Mouse (Mus musculus) limb, embryonic 11.5 days (tissue): ENCODE results near the gene Adarb1. TPM values are rescaled to one million over a fixed set of nuclear protein-coding genes. Genes with fewer than 3 reads are reported as not detected.

Source experiments
- ATAC-seq: fragments of 200-750 bp; cut with Nextera tagmentation; 2 replicates; pipeline ENCODE4 v1.8.0; 2017; ENCODE audit warnings: low read depth; ENCODE audit not compliant: insufficient number of reproducible peaks, low FRiP score, low TSS enrichment
- DNase-seq: peaks from one replicate; pipeline ENCODE4 v3.0.0-alpha.2; 2015; ENCODE audit warnings: low spot score
- H3K27ac ChIP-seq: fragments of 300-500 bp; sonication (generic); replicated peaks from 2 replicates; pipeline ENCODE4 v1.5.1; 2014; ENCODE audit warnings: low read depth, mild to moderate bottlenecking, low read length
- H3K27me3 ChIP-seq: fragments of 300-500 bp; sonication (generic); 2 replicates; pipeline ENCODE4 v1.6.1; 2014; ENCODE audit warnings: mild to moderate bottlenecking, low read length, mixed read lengths; ENCODE audit not compliant: control insufficient read depth, insufficient read depth
- H3K36me3 ChIP-seq: fragments of 300-500 bp; sonication (generic); 2 replicates; pipeline ENCODE4 v1.6.1; 2014; ENCODE audit warnings: mild to moderate bottlenecking, low read length, moderate library complexity, mixed read lengths; ENCODE audit not compliant: control insufficient read depth, insufficient read depth
- H3K4me1 ChIP-seq: fragments of 300-500 bp; sonication (generic); 2 replicates; pipeline ENCODE4 v1.6.1; 2014; ENCODE audit warnings: low read length, mixed read lengths; ENCODE audit not compliant: control insufficient read depth, insufficient read depth
- H3K4me2 ChIP-seq: fragments of 300-500 bp; sonication (generic); 2 replicates; pipeline ENCODE4 v1.6.1; 2014; ENCODE audit warnings: low read depth, mild to moderate bottlenecking, moderate library complexity; ENCODE audit not compliant: severe bottlenecking
- H3K4me3 ChIP-seq: fragments of 300-500 bp; sonication (generic); 2 replicates; pipeline ENCODE4 v1.5.1; 2014; ENCODE audit warnings: low read depth, low read length
- H3K9ac ChIP-seq: fragments of 300-500 bp; sonication (generic); 2 replicates; pipeline ENCODE4 v1.6.1; 2014; ENCODE audit warnings: mild to moderate bottlenecking, low read length
- H3K9me3 ChIP-seq: fragments of 300-500 bp; sonication (generic); 2 replicates; pipeline ENCODE4 v1.6.1; 2016; ENCODE audit warnings: low read length; ENCODE audit not compliant: control insufficient read depth
- WGBS: fragments of 180-500 bp; shearing (Covaris S2); extraction: QIAGEN DNeasy Blood & Tissue Kit; methylation state at CpG from one replicate; pipeline ENCODE4 v1.1.7; 2014; 5-methylcytosine and 5-hydroxymethylcytosine counted together
- polyA plus RNA-seq: library from polyadenylated mRNA; unstranded; fragments of >200 nt; fragmentation: Nextera tagmentation; extraction: Ambion mirVana; gene quantifications from 2 replicates; pipeline ENCODE4 v1.2.1, GENCODE M21; 2014

The Adarb1 gene
- polyA plus RNA-seq, 1 experiment from 2014 or later, result 4.0 TPM

GRCm38 (mm10) chr10:77314711-77315266 lies 103.3 kb downstream of the Adarb1 start:
- no peak overlapping the region for H3K27ac ChIP-seq
- no peaks in the 10 kb centered on the region for H3K36me3 ChIP-seq
- no peak overlapping the region for H3K4me3 ChIP-seq
- DNase-seq (no peak), ATAC-seq (no peak)
- H3K27me3 ChIP-seq, result no peaks in the 10 kb centered on the region
- no peaks in the 10 kb centered on the region for H3K4me1 ChIP-seq
- WGBS, result 90% methylated on average over 9 of the region's 9 CpGs
- no peak overlapping the region for H3K9ac ChIP-seq
- H3K9me3 ChIP-seq, result no peaks in the 10 kb centered on the region
- H3K4me2 ChIP-seq, result no peak overlapping the region

- Histone ChIP-seq H3K36me3 (no peaks in the 10 kb centered on the region), H3K27me3 (no peaks in the 10 kb centered on the region), H3K4me1 (no peaks in the 10 kb centered on the region), H3K4me2 (no peak overlapping the region), H3K9me3 (no peaks in the 10 kb centered on the region), H3K9ac (no peak overlapping the region), H3K4me3 (no peak overlapping the region), H3K27ac (no peak overlapping the region)
- DNase-seq (no peak), ATAC-seq (no peak)
- 87% methylated on average over 10 of the region's 10 CpGs for WGBS
These were observed 109.1 kb downstream of the Adarb1 start for GRCm38 (mm10) chr10:77308978-77309377.

GRCm38 (mm10) chr10:77305766-77306165 lies 112.3 kb downstream of the Adarb1 start:
- Histone ChIP-seq H3K4me3 (no peak overlapping the region), H3K27ac (no peak overlapping the region), H3K9ac (no peak overlapping the region), H3K36me3 (no peaks in the 10 kb centered on the region), H3K9me3 (no peaks in the 10 kb centered on the region), H3K4me1 (no peaks in the 10 kb centered on the region), H3K4me2 (no peak overlapping the region), H3K27me3 (no peaks in the 10 kb centered on the region)
- ATAC-seq, result no peak
- 81% methylated on average over 8 of the region's 8 CpGs for WGBS
- DNase-seq, result no peak

GRCm38 (mm10) chr10:77304840-77305533 lies 113.1 kb downstream of the Adarb1 start:
- H3K4me3 ChIP-seq, result no peak overlapping the region
- no peaks in the 10 kb centered on the region for H3K27me3 ChIP-seq
- no peak overlapping the region for H3K27ac ChIP-seq
- ATAC-seq (no peak), DNase-seq (no peak)
- no peaks in the 10 kb centered on the region for H3K9me3 ChIP-seq
- H3K4me1 ChIP-seq, result no peaks in the 10 kb centered on the region
- no peak overlapping the region for H3K4me2 ChIP-seq
- WGBS, result 67% methylated on average over 4 of the region's 4 CpGs
- H3K9ac ChIP-seq, result no peak overlapping the region
- no peaks in the 10 kb centered on the region for H3K36me3 ChIP-seq

- H3K4me1 ChIP-seq, result no peaks in the 10 kb centered on the region
- H3K36me3 ChIP-seq, result no peaks in the 10 kb centered on the region
- H3K27me3 ChIP-seq, result no peaks in the 10 kb centered on the region
- DNase-seq, result no peak
- H3K4me2 ChIP-seq, result no peak overlapping the region
- WGBS, result 88% methylated on average over 3 of the region's 3 CpGs
- ATAC-seq, result no peak
- H3K27ac ChIP-seq, result no peak overlapping the region
- no peak overlapping the region for H3K4me3 ChIP-seq
- H3K9ac ChIP-seq, result no peak overlapping the region
- H3K9me3 ChIP-seq, result no peaks in the 10 kb centered on the region
These were observed 113.7 kb downstream of the Adarb1 start for GRCm38 (mm10) chr10:77304362-77304761.

- no peak for ATAC-seq
- DNase-seq, result no peak
- WGBS, result 89% methylated on average over 4 of the region's 4 CpGs
- H3K27ac ChIP-seq, result no peak overlapping the region
- H3K36me3 ChIP-seq, result no peaks in the 10 kb centered on the region
- H3K27me3 ChIP-seq, result no peaks in the 10 kb centered on the region
- no peak overlapping the region for H3K9ac ChIP-seq
- H3K9me3 ChIP-seq, result no peaks in the 10 kb centered on the region
- no peaks in the 10 kb centered on the region for H3K4me1 ChIP-seq
- H3K4me2 ChIP-seq, result no peak overlapping the region
- no peak overlapping the region for H3K4me3 ChIP-seq
These were observed 117.2 kb downstream of the Adarb1 start for GRCm38 (mm10) chr10:77300934-77301297.

GRCm38 (mm10) chr10:77300237-77300933 lies 117.7 kb downstream of the Adarb1 start:
- no peak overlapping the region for H3K9ac ChIP-seq
- H3K27ac ChIP-seq, result no peak overlapping the region
- H3K9me3 ChIP-seq, result no peaks in the 10 kb centered on the region
- no peaks in the 10 kb centered on the region for H3K36me3 ChIP-seq
- no peak overlapping the region for H3K4me3 ChIP-seq
- 86% methylated on average over 8 of the region's 8 CpGs for WGBS
- no peaks in the 10 kb centered on the region for H3K27me3 ChIP-seq
- H3K4me2 ChIP-seq, result no peak overlapping the region
- ATAC-seq (no peak), DNase-seq (no peak)
- no peaks in the 10 kb centered on the region for H3K4me1 ChIP-seq

- ATAC-seq, result no peak
- H3K4me3 ChIP-seq, result no peak overlapping the region
- no peak overlapping the region for H3K27ac ChIP-seq
- DNase-seq, result no peak
- WGBS, result 79% methylated on average over 2 of the region's 2 CpGs
- H3K27me3 ChIP-seq, result no peaks in the 10 kb centered on the region
- H3K9me3 ChIP-seq, result no peaks in the 10 kb centered on the region
- no peak overlapping the region for H3K4me2 ChIP-seq
- H3K9ac ChIP-seq, result no peak overlapping the region
- no peaks in the 10 kb centered on the region for H3K36me3 ChIP-seq
- H3K4me1 ChIP-seq, result no peaks in the 10 kb centered on the region
These were observed 118.9 kb downstream of the Adarb1 start for GRCm38 (mm10) chr10:77299194-77299593.
